Mouse (Mus musculus) megakaryocyte-erythroid progenitor cell, adult 5-6 weeks (primary cell): ENCODE measurements around the gene Syngr2. TPM values are rescaled to one million over a fixed set of nuclear protein-coding genes. Genes with fewer than 3 reads are reported as not detected.
"Not testable (repeated sequence)": the region's sequence is repeated elsewhere in the genome, so short reads cannot be mapped to it uniquely, and the experiment has no call there.

ENCODE experiments used
- ATAC-seq: replicated peaks from 2 replicates; pipeline ENCODE4 v1.8.0; 2016; ENCODE audit warnings: mild to moderate bottlenecking, inconsistent platforms; ENCODE audit not compliant: severe bottlenecking, poor library complexity, low FRiP score, low TSS enrichment
- total RNA-seq, 2 experiments: library from RNA; stranded (forward) in 1 of 2; stranded (reverse) in 1 of 2; fragments of 200-1000, 215-1000 nt in 1 of 2; fragments of >200 nt in 1 of 2; fragmentation: Nextera tagmentation in 1 of 2; gene quantifications; 2 replicates each; pipeline ENCODE4 v1.2.3; 2014 to 2017

Gene Syngr2
- total RNA-seq, 2 experiments from 2014 or later, result 116 to 173 TPM

GRCm38 (mm10) chr11:117828149-117828887, 18.9 kb downstream of the Syngr2 start:
- ATAC-seq, result no peak

GRCm38 (mm10) chr11:117828888-117829604, 19.6 kb downstream of the Syngr2 start:
- peak; percentile 60 for ATAC-seq

- ATAC-seq, result no peak
These were observed 20.3 kb downstream of the Syngr2 start for GRCm38 (mm10) chr11:117829671-117830215.

- peak; percentile 16 for ATAC-seq
These were observed 20.9 kb downstream of the Syngr2 start for GRCm38 (mm10) chr11:117830401-117830800.

- peak; percentile 50 for ATAC-seq
These were observed 22.9 kb downstream of the Syngr2 start for GRCm38 (mm10) chr11:117832086-117832969.

- ATAC-seq, result not testable (repeated sequence)
These were observed 24.0 kb downstream of the Syngr2 start for GRCm38 (mm10) chr11:117833509-117833908.

GRCm38 (mm10) chr11:117834086-117834485, 24.6 kb downstream of the Syngr2 start:
- ATAC-seq, result no peak

- ATAC-seq, result 0 out of 2 replicates have a peak, but pooled peaks have one; percentile 12
These were observed 26.8 kb downstream of the Syngr2 start for GRCm38 (mm10) chr11:117836306-117836705.

GRCm38 (mm10) chr11:117838572-117838971, 29.1 kb downstream of the Syngr2 start:
- peak; percentile 92 for ATAC-seq

GRCm38 (mm10) chr11:117839021-117839420, 29.6 kb downstream of the Syngr2 start:
- ATAC-seq, result peak; percentile 14; the same call in 1 of the 2 replicates

- no peak for ATAC-seq
These were observed 31.4 kb downstream of the Syngr2 start for GRCm38 (mm10) chr11:117840910-117841309.

GRCm38 (mm10) chr11:117843434-117843833, 34.0 kb downstream of the Syngr2 start:
- no peak for ATAC-seq

- ATAC-seq, result no peak
These were observed 35.5 kb downstream of the Syngr2 start for GRCm38 (mm10) chr11:117844997-117845396.

- no peak for ATAC-seq
These were observed 36.2 kb downstream of the Syngr2 start for GRCm38 (mm10) chr11:117845651-117846050.

- ATAC-seq, result 0 out of 2 replicates have a peak, but pooled peaks have one; percentile 25
These were observed 37.2 kb downstream of the Syngr2 start for GRCm38 (mm10) chr11:117846640-117847039.

- ATAC-seq, result no peak
These were observed 38.2 kb downstream of the Syngr2 start for GRCm38 (mm10) chr11:117847593-117848215.

- ATAC-seq, result peak; percentile 25
These were observed 39.0 kb downstream of the Syngr2 start for GRCm38 (mm10) chr11:117848271-117848984.

- ATAC-seq, result peak; percentile 92
These were observed 39.7 kb downstream of the Syngr2 start, which contains the start of gene Birc5 for GRCm38 (mm10) chr11:117848985-117849671. Birc5 (plus strand) TSS chr11:117849251.
